Mouse (Mus musculus): ENCODE data around the gene Pum3. TPM values are rescaled to one million over a fixed set of nuclear protein-coding genes. Genes with fewer than 3 reads are reported as not detected.

The Pum3 gene
- total and polyA plus RNA-seq, 3 experiments = 98.3 to 181 (median 166) TPM

GRCm38 (mm10) chr19:27364521-27364931, 65.1 kb downstream of the Pum3 start:
- Histone ChIP-seq H3K9ac (ENCODE audit: control insufficient read depth, low read depth, low read length, poor library complexity, severe bottlenecking) (no peak overlapping the region), H3K9me3 (replicated peaks; ENCODE audit: insufficient read depth, low read length) (no peaks in the 10 kb centered on the region), H3K36me3 (ENCODE audit: control insufficient read depth in 1 of 2, insufficient read depth in 2 of 2, low read length in 2 of 2) (no peaks in the 10 kb centered on the region), H3K79me2 (ENCODE audit: control insufficient read depth, insufficient read depth, low read length, poor library complexity) (no peaks in the 10 kb centered on the region), H3K27me3 (ENCODE audit: control insufficient read depth in 1 of 2, insufficient read depth in 2 of 2, low read length in 2 of 2) (no peaks in the 10 kb centered on the region), H3K27ac (ENCODE audit: control insufficient read depth, low read depth, low read length) (no peak overlapping the region), H3K4me3 (ENCODE audit: control insufficient read depth in 1 of 2, insufficient read depth in 1 of 2, low read depth in 2 of 2, low read length in 2 of 2) (no peak overlapping the region), H3K4me1 (ENCODE audit: control insufficient read depth in 1 of 2, insufficient read depth in 2 of 2, low read length in 2 of 2) (no peaks in the 10 kb centered on the region)
- DNase-seq (ENCODE audit: low read depth, low spot score) = no peak
- TF ChIP-seq E2F4 (IDR thresholded peaks at IDR 0.05; ENCODE audit: borderline replicate concordance, low read depth, low read length) (no peak), UBTF (IDR thresholded peaks at IDR 0.05; ENCODE audit: borderline replicate concordance, insufficient read depth, low read depth, low read length) (no peak), MEF2A (IDR thresholded peaks at IDR 0.05; ENCODE audit: extremely low read depth, insufficient replicate concordance, low read depth, low read length, poor library complexity, severe bottlenecking) (no peak), POLR2AphosphoS2 (IDR thresholded peaks at IDR 0.05; ENCODE audit: low read length) (no peak), POLR2A (IDR thresholded peaks at IDR 0.05; ENCODE audit: control insufficient read depth in 1 of 2, insufficient read depth in 1 of 2, low read depth in 1 of 2, low read length in 2 of 2, poor library complexity in 1 of 2) (no peak), JUND (IDR thresholded peaks at IDR 0.05; ENCODE audit: low read depth, low read length) (no peak)

- H3K36me3 ChIP-seq (ENCODE audit: control insufficient read depth in 1 of 2, insufficient read depth in 2 of 2, low read length in 2 of 2) = no peaks in the 10 kb centered on the region
- no peaks in the 10 kb centered on the region for H3K27me3 ChIP-seq (ENCODE audit: control insufficient read depth in 1 of 2, insufficient read depth in 2 of 2, low read length in 2 of 2)
- H3K4me3 ChIP-seq (ENCODE audit: control insufficient read depth in 1 of 2, insufficient read depth in 1 of 2, low read depth in 2 of 2, low read length in 2 of 2) = no peak overlapping the region
- no peak for DNase-seq (ENCODE audit: low read depth, low spot score)
- no peak overlapping the region for H3K9ac ChIP-seq (ENCODE audit: control insufficient read depth, low read depth, low read length, poor library complexity, severe bottlenecking)
- H3K79me2 ChIP-seq (ENCODE audit: control insufficient read depth, insufficient read depth, low read length, poor library complexity) = no peaks in the 10 kb centered on the region
- TF ChIP-seq USF1 (IDR thresholded peaks at IDR 0.05; ENCODE audit: low read depth, low read length) (no peak), USF2 (IDR thresholded peaks at IDR 0.05; ENCODE audit: borderline replicate concordance in 1 of 2, insufficient read depth in 1 of 2, low read depth in 1 of 2, low read length in 2 of 2) (no peak), NRF1 (IDR thresholded peaks at IDR 0.05; ENCODE audit: insufficient read depth, low read depth, low read length, poor library complexity, severe bottlenecking) (no peak), MXI1 (IDR thresholded peaks at IDR 0.05; ENCODE audit: low read depth, low read length) (no peak), ZMIZ1 (IDR thresholded peaks at IDR 0.05; ENCODE audit: low read depth, low read length) (no peak), SIN3A (IDR thresholded peaks at IDR 0.05; ENCODE audit: low read length) (no peak), CTCF (IDR thresholded peaks at IDR 0.05 in 2 of 3, conservative IDR thresholded peaks at IDR 0.05 in 1 of 3; ENCODE audit: control insufficient read depth in 1 of 3, insufficient read depth in 1 of 3, low read depth in 2 of 3, low read length in 3 of 3, poor library complexity in 1 of 3, severe bottlenecking in 1 of 3) (no peak), MAX (IDR thresholded peaks at IDR 0.05; ENCODE audit: low read length) (no peak)
- H3K27ac ChIP-seq (ENCODE audit: control insufficient read depth, low read depth, low read length) = no peak overlapping the region
- H3K9me3 ChIP-seq (replicated peaks; ENCODE audit: insufficient read depth, low read length) = no peaks in the 10 kb centered on the region
- H3K4me1 ChIP-seq (ENCODE audit: control insufficient read depth in 1 of 2, insufficient read depth in 2 of 2, low read length in 2 of 2) = no peaks in the 10 kb centered on the region
These were observed 65.7 kb downstream of the Pum3 start for GRCm38 (mm10) chr19:27363891-27364290.

GRCm38 (mm10) chr19:27360381-27360780, 69.2 kb downstream of the Pum3 start:
- no peak for DNase-seq (ENCODE audit: low read depth, low spot score)
- Histone ChIP-seq H3K27me3 (ENCODE audit: control insufficient read depth in 1 of 2, insufficient read depth in 2 of 2, low read length in 2 of 2) (no peaks in the 10 kb centered on the region), H3K36me3 (ENCODE audit: control insufficient read depth in 1 of 2, insufficient read depth in 2 of 2, low read length in 2 of 2) (no peaks in the 10 kb centered on the region), H3K79me2 (ENCODE audit: control insufficient read depth, insufficient read depth, low read length, poor library complexity) (no peaks in the 10 kb centered on the region), H3K4me1 (ENCODE audit: control insufficient read depth in 1 of 2, insufficient read depth in 2 of 2, low read length in 2 of 2) (no peaks in the 10 kb centered on the region), H3K27ac (ENCODE audit: control insufficient read depth, low read depth, low read length) (no peak overlapping the region), H3K9ac (ENCODE audit: control insufficient read depth, low read depth, low read length, poor library complexity, severe bottlenecking) (no peak overlapping the region), H3K4me3 (ENCODE audit: control insufficient read depth in 1 of 2, insufficient read depth in 1 of 2, low read depth in 2 of 2, low read length in 2 of 2) (no peak overlapping the region), H3K9me3 (replicated peaks; ENCODE audit: insufficient read depth, low read length) (no peaks in the 10 kb centered on the region)
- TF ChIP-seq SIN3A (IDR thresholded peaks at IDR 0.05; ENCODE audit: low read length) = no peak
- no peak for TF ChIP-seq MYB (IDR thresholded peaks at IDR 0.05; ENCODE audit: low read depth, low read length)
- no peak for TF ChIP-seq GATA1 (IDR thresholded peaks at IDR 0.05; ENCODE audit: low read depth, low read length)
- TF ChIP-seq RAD21 (IDR thresholded peaks at IDR 0.05; ENCODE audit: low read depth, low read length) = no peak
- TF ChIP-seq MAX (IDR thresholded peaks at IDR 0.05; ENCODE audit: low read length) = no peak
